Mouse (Mus musculus): ENCODE measurements around the gene Ikbip.

DNA sequence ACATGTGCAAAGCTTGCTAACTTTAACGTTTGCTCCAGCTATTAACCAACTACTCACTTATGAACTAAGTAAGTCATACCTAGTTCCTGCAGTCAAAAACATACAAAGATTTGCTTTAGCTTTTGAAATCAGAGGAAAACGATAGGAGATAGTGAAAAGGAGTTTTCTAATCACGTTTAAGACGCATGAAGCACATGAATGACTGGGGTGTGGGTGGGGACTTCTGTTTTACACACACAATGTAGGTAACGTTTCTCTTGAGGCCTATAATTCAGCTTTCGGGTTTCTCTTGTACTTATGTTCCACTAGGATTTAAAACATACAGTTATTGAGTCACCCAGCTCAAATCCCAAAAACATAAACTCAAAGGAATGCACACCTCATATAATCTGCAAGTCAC is 39.9 kb downstream of the Ikbip start:
- TF ChIP-seq CTCF (IDR thresholded peaks at IDR 0.05; ENCODE audit: control insufficient read depth, insufficient read depth, insufficient read length) (no peak), FOSL1 (IDR thresholded peaks at IDR 0.05; ENCODE audit: insufficient read depth, low read length, poor library complexity, severe bottlenecking) (no peak), USF1 (IDR thresholded peaks at IDR 0.05; ENCODE audit: low read depth) (no peak), MAX (IDR thresholded peaks at IDR 0.05) (no peak), MYOG (IDR thresholded peaks at IDR 0.05; ENCODE audit: control insufficient read depth, extremely low read depth, insufficient read length) (no peak), MYOD1 (IDR thresholded peaks at IDR 0.05; ENCODE audit: control insufficient read depth, insufficient read length, low read depth) (no peak)

Data from C2C12 (cell line).